Mouse (Mus musculus): ENCODE data around the gene Cab39.

- TF ChIP-seq CTCF (IDR thresholded peaks at IDR 0.05; ENCODE audit: low read depth), result no peak
- no peak for TF ChIP-seq EP300 (IDR thresholded peaks at IDR 0.05; ENCODE audit: low read depth)
Observed at GRCm38 (mm10) chr1:85857261-85857754, 64.1 kb downstream of the Cab39 start.

Measured in liver, postnatal 0 days (tissue).